Mouse (Mus musculus) heart, adult 9 months (tissue): ENCODE results near the gene Camk2g.

ENCODE experiments used
- DNase-seq, 2 experiments: peaks; one replicate each; pipeline ENCODE4 v3.0.0; 2022; ENCODE audit warnings: low spot score in 2 of 2

The Camk2g gene

DNA sequence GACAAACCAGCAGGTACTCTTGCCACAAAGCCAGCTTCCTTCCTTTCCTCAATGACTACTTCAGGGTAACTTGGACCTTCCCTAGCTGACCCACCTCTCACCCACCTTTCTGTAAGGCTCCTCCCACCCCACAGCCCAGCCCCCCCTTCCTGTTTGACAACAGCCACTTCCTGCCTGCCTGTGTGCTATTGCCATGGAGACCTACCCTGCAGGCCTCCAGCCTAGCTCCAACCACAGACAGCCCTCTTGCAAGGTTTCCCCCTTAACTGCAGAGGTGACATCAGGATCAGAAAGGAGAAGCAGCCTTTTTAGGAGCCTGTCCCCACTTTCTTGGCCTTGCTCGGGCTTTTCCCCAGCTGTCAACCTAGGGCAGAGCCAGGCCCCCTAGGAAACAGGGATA is 8.7 kb downstream of the Camk2g start:
- no peak for DNase-seq

DNA sequence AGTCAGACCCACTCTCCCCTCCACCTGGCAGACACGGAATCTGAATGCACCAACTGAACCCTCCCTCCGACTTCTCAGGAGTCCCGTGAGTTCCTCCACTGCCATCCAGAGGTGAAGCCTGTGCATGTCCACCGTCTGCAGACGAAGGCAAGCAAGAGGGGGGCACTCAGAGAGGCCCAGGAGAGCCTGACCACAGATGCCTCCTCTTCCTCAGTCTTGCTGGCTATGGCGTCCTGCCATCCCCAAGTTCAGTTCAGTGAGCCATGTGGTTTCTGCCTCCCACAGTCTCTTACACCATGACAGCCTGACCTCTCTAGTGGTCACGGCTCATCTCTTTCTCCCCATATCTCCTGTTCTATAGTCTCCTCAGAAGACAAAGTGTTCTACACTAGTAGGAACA is 9.2 kb downstream of the Camk2g start:
- no peak for DNase-seq

DNA sequence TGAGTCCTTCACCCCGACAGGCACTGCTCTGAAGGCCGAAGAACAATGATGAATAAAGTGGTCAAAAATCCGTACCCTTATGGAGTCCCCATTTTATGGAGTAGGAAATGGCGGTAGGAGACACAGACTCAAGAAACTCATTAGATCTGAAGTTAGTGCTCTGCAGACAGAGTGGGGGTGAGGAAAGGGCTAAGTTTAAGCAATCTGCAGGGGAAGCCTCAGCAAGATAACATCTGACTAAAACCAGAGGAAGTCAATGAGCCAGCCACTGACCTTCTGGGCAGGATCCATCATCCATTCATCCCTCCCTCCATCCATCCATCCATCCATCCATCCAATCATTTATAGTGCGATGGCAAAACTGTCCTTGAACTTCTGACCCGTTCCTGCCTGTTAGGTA is 10.4 kb downstream of the Camk2g start:
- no peak for DNase-seq

DNA sequence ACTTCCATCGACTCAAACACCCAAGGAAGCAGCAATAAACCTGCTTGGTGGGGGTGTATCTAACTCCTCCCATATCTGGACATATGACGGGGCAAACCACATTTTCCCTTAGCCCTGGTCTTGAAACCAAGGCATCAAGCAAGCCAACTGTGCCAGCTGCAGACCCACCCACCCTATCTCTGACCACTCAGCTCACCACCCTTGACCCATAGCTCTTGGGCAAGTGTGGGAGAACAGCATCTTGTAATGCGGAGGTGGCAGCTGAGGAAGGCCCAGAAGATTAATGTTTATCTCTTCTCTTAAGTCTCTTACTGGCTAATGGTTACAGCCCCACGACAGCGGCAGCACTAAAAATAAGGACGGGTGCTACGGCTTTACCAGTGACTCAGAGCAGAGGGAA is 11.0 kb downstream of the Camk2g start:
- DNase-seq, result no peak

DNA sequence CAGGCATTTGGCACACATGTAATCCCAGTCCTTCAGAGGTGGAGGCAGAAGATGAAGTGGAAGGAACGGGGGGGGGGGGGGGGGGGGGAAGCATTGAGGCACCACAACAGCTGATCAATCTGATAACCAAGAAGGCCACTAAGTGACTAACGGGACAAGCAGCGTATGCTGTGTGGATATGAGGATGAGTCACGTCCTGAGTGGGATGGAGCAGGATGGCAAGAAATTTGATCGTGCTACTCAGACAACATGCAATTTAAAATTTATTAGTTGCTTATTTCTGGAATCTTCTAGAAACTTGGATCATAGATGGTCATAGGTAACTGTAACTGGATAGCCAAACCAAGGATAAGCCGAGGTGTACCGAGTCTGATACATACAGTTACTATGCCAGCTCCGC is 13.7 kb downstream of the Camk2g start:
- no peak for DNase-seq

DNA sequence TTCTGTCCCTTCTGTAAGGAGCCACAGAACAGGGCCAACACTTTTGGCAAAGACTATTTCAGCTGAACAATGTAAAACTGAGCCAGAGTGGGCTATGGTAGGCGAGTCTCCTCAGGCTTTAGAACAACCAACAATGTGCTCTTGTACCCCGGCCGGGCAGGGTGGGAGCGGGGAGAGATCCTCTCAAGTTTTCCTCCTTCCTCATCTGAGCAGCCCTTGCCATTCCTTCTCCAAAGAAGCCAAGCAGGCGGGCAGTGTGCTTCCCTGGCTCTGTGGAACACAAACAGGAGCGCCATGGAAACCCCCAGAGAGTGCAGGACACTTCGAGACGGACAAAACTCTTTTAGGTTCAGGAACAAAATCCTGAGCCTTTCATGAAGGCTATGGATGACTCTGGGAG is 15.4 kb downstream of the Camk2g start:
- DNase-seq, result no peak

DNA sequence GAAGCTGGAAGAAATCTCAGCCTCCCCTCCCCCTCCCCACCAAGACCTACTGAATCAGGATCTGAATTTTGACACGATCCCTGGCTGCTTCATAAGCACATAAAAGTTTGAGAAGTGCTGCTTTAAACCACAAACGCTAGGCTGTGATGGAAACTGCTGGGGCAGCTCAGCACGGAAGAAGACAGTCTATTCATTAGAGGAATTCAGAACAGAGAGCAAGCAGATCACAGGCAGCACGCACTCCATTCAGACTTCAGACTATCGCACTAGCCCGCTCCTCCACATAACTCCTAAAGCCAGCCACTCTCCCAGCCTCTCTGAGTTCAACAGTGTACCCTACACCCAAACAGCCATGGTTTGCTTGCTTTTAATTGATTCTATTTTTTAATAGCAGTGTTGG is 18.2 kb downstream of the Camk2g start:
- DNase-seq, result no peak

DNA sequence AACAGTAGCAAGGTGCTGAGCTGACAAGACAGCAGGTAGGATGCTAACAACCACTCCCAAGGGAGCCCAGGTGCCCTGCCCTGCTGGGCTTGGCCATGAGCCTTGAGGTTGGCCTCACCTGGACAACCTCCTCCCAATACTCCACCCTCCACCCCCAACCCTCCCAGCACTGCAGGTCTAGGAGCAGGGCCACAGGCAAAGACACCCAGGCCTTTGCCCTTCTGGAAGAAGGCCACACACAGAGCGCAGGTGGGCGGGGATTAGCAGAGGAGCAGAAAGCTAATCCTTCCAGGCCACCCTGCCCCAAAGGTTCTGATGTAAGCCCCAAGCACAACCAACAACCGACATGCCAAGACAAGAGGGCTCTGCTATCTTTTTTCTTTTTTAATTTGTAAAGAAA is 20.5 kb downstream of the Camk2g start:
- DNase-seq, result no peak

DNA sequence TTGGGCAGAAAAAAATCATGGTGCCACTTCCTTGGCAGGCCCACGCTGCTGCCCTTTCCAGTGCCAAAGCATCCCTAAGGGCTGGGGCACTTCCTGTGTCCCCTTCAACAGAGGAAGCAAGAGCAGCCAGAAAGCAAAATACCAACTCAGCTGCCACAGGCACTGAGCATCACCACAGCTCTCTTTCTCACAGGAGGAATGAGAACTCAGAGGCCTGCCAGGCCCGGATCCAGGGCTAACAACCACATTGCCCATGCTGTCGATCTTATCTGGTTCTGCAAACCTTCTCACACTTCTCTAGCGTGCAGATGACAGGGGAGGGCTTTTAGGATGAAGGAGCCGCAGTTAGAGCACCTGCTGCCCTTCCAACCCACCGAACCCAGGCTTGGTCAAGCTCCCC is 21.1 kb downstream of the Camk2g start:
- DNase-seq, result no peak

DNA sequence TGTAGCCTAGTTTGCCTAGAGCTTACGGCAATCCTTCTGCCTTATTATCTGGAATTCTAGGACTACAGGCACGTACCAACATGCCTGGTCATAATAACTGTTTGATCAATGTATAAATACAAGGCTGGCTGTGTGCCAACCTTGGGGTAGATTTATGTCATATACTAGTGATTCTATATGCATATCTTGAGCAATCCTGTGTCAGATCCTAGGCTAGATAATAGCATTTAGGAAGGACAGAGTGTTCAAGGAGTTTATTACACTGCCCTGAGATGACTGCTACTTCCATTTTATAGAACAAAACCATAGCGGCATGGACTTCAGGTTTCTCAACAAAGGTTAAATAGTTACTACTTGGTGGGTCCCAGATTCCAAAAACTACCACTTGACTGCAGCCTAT is 21.9 kb downstream of the Camk2g start:
- DNase-seq, result no peak

DNA sequence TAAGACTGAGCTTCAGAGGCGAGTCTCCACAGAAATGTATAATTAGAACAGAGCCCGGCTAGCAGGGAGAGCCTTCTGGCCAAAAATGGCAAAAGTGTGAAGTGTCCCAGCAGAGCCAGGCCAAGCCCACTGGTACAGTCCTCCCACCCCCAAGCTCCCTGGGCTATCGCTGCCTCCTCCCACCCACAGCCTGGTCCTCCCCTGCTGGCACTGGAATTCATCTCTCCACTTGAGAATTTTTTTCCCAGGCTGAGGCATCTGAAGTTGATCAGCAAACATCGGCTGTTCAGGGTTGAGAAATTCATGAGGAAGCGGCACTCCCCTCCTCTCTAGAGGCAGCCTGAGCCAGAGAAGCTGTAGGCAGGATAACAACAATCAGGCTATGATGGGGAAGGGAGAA is 25.3 kb downstream of the Camk2g start:
- peak; percentile 33 to 56 for DNase-seq

DNA sequence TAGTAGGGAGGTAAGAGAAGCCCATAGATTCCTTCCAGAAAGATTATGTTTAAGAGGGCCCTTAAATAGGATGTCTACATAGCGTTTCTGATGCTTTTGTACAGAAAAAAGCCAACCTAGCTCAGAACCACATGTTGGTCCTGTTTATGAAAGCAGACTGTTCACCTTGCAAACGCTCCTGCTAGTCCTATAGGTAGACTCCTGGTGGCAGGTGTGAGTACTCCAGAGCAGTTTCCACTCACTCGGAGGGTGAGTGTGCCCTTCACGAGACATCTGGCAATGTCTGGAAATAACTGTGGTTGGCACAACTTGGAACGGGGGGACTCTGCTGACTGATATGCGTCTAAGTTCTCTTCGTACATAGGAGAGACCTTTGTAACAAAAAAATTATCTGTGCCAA is 26.0 kb downstream of the Camk2g start:
- DNase-seq, result no peak

DNA sequence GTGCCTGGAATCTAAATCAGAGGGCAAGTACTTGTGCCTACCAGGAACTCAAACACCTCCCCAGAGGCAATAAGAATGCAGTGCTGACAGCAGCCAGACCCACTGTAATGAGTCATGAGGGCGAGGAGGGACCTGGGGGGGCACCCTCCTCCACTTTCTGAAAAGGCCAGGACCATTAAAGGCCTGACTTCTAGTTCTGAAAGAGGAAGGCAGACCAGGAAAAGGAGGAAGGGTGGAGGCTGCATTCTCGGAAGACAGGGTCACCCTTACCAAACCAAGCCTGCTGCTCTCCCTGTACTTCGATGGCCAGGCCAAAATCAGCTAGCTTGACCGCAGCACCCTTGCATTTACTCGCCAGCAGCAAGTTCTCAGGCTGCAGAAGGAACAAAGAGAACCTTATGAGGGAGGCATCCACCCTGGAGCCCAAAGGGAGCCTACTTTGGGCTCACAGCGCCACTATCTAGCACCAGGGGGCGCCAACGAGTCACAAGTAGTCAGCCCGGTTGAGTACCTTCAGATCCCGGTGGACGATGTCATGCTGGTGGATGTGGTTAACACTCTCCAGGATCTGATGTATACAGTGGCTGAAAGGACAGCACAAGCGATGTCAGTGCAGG is 28.1 kb downstream of the Camk2g start:
- DNase-seq, result peak; percentile 89 to 90

DNA sequence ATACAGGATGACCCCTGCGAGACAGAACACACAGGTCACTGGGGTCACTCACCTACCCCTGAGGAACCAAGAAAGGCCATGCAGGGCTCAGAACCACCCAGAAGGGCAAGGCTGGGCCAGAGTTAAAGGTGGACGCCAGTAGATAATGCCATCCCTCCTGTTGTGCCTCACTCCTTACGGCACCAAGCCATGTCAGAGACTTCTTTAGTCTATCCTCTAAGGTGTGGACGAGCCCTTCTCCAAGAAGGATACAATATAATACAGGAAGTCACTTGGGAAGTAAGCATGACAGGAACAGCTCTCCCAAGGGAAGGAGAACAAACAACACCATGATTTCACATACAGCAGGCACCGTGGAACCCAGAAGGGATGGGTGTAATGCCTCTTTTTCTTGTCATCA is 28.9 kb downstream of the Camk2g start:
- peak in 1 of 2 experiments; percentile 36 for DNase-seq

DNA sequence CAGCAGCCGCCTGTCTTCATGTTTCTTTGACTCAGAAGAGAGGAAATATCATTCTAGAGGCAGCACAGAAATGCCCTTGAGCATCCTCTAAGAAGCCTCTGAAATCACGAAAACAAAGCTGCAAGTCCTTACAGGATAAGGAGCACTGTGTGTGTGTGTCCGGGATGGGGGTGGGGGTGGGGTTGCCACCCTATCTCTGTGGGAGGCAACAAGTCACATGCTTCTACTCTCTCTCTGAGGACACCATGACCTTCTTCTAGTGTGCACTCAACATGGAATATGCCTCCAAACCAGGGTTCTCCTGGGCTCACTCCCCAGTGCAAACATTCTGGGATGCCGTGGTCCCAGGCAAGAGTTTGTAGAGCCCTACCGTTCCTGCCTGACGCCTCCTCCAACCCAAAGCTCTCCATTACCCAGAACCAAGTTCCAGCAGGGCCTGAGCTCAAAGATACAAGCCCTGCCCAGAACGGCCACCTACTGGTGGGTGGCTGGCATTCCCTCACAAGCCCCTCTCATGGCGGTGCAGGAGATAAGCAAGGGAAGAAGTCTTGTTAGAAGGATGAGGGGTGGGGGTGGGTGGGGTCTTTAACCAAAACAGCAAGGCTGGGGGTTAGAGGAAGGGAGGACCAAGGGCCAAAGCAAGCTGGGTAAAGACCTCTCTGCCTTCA is 35.0 kb downstream of the Camk2g start:
- no peak for DNase-seq

DNA sequence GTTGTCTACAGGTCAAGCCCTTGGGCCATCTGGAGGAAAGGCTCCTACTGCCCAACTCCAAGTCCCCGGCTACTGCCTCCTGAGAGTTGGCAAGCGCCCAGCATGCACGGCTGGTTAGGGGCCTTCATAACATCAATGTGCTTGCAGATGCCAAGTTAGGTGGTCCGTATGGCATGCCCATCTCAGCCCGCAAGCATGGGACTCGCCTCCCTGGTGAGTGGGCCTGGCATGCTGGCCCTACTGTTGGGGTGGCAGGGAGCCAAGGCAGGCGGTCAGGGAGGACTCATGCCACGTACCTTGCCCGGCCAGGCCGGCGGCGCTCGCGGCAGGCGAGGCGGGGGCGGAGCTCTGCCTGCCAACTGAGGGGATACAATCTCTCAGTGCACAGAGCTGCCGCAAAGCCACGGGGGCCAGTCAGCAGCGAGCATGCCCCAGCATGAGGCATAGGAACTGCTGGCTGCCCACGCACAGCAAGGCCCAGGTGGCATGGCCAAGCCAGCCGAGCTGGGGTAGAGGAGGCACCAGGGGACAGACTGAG is 36.4 kb downstream of the Camk2g start:
- peak in 1 of 2 experiments; percentile 45 for DNase-seq

DNA sequence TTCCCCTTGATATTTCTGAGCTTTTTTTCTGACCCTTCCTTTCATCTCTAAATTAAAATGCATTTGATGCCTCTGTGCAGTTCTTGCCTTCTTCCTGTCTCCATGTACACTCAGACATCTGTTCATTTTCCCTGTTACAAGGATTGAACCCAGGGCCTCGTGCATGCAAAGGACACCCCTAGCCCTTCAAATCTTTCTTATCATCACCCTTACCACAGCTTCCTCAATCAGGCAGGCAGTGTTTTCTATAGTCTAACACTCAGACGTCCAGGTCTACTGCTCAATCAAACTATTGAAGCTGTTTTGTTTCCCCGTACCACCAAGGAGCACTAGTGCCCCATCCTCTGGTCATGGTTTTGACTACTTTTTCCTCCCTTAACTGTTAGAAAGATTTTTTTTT is 40.1 kb downstream of the Camk2g start:
- no peak for DNase-seq

DNA sequence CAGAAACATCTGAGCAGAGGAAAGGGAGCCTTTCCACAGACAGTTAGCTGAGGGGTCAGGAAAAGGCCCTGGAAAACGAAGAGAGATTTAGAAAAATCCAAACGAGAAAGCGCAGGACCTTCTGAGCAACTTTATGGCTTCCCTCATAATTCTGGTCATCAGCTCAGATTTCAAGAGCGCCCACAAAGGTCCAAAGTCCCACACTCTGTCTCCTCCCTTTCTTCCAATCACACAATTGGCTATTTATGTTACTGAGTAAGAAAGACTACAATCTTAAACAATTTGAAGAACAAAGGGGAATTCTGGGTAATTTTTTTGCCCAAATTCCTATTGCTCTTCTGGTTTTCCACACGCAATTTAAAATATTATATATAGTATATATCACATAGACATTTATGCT is 43.4 kb downstream of the Camk2g start:
- no peak for DNase-seq

DNA sequence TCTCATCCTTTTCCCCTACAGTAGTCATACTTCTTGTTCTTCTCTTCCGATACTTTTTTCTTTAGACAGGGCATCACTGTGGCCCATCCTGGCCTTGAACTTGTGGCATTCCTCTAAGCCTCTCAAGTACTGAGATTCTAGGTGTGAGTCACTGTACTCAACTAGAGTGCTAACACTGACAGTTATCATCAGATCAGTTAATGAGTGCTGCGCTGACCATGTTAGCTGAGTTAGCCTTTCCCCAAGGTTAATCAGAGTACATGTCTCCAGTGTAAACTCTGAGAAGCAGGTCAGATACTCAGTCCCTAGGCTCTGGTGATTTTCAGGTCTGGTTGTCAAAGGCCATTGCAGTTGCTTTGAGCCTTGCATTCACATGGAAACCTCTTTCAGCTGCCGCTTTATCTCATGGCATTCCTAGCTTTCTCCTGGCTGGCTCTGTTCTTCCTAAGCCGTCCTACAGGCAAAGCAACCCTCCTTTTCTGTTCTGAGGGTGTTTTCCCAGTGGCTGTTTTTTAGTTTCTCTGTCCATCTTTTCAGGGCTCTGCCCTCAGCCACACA is 44.3 kb downstream of the Camk2g start:
- DNase-seq, result no peak

DNA sequence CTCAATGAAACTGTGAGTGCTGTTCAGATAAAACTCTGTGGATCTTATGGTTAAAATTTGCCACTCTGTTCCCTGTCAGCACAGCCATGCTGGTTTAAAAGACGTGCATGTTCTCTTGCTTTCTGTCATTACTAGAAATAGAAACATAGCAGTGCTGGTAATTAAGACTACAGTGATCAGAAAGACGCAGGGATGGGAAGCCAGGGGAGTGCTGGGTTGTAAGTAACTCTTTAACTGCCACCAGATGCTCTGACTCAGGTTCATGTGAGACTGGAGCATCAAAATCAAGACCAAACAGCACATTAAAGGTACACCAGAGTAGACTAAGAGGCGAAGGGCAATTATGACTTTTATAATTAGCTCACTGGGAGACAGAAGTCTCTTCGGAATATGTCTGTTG is 45.5 kb downstream of the Camk2g start:
- no peak for DNase-seq

DNA sequence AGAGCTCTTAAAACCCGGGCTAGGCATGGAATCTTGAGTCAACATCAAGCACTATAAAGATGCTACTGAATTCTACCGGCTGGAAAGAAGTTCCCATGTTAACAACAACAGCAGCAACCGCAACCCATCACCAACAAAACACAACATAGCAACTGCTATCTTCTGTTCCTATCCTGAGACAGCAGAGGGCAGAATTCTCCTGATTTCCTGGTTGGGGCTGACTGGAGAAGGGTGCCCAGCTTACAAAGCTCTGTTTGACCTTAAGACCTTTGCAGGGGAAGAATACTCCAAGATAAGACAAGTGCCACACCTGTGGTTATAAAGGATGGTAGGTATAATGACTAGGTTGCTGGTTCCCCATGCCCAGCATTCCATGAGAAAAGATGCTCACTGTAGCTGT is 47.0 kb downstream of the Camk2g start:
- no peak for DNase-seq

DNA sequence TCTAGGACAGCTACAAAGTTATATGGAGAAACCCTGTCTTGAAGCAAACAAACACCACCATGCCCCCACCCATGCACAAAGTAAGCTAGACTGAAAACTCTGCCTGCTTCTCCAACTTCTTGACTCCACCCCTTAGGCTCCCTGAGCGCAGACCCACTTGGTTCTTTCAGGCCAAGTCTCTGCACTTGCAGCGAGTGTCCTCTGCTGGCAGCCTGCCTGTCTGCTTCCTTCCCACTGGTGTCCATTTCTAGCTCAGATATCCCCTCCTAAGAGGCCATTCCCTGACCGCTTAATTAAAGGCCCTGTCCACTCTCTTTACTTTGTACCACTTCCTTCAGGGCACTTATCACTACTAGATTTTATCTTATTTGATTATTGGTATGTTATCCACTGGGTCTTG is 50.3 kb downstream of the Camk2g start:
- no peak for DNase-seq

DNA sequence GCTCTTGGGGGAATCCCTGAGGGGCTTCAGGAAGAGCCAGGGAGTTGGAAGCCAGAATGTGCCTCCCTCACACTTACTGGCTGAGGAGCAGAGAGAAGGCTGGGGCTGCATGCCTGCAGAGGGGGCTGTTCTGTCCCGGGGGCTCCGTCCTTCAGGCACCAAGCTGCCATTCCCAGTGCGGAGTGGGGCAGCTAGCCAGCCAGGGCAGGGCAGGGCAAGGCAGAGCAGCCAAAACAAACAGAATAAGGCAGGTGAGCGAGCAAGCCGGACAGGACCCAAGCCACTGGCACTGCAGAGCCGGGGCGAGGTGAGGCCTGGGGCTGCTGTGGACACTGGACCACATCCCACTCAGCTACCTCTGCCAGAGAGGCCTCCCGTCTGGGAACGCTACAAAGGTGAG is 52.6 kb downstream of the Camk2g start:
- DNase-seq, result no peak
